Mouse (Mus musculus) CH12.LX (cell line): Measurements from ENCODE around the gene Ghrhr.

Source experiments
- MYC ChIP-seq: IDR thresholded peaks from 2 replicates; pipeline ENCODE4 v1.6.1; 2011; ENCODE audit warnings: low read depth, mild to moderate bottlenecking, improper control_type of control experiment, low read length
- ZC3H11A ChIP-seq: IDR thresholded peaks from 2 replicates; pipeline ENCODE4 v1.6.1; 2012; ENCODE audit warnings: low read depth, mild to moderate bottlenecking, inconsistent platforms, low read length, improper control_type of control experiment

GRCm38 (mm10) chr6:55349231-55349630, 26.9 kb upstream of the Ghrhr start:
- TF ChIP-seq MYC, result no peak
- TF ChIP-seq ZC3H11A, result no peak
